Mouse (Mus musculus): Measurements from ENCODE around the gene 4930544D05Rik.

GRCm38 (mm10) chr11:70646259-70646555, 30.6 kb downstream of the 4930544D05Rik start:
- no peak for TF ChIP-seq CTCF (IDR thresholded peaks at IDR 0.05; ENCODE audit: low read depth, low read length)
- TF ChIP-seq EP300 (IDR thresholded peaks at IDR 0.05; ENCODE audit: insufficient read depth, low read depth, low read length), result no peak

All from ES-Bruce4 (cell line).